Mouse (Mus musculus): ENCODE measurements at regions not wholly inside any gene's neighbourhood (a gene's known extent, or its start where the extent isn't known, plus 50 kb on each side); places are given as distances from the start of the nearest gene placed in this dataset.
"Not testable (repeated sequence)": the region's sequence is repeated elsewhere in the genome, so short reads cannot be mapped to it uniquely, and the experiment has no call there.

- not testable (repeated sequence) for H3K4me3 ChIP-seq (ENCODE audit: insufficient read depth, low read depth, low read length); H3K4me1 ChIP-seq (ENCODE audit: control insufficient read depth, insufficient read depth, insufficient read length, low read length); H3K27ac ChIP-seq (replicated peaks; ENCODE audit: low read depth, low read length)
Observed at GRCm38 (mm10) chr7:36172511-36172910, 369.7 kb upstream of the Zfp507 start.

GRCm38 (mm10) chr7:36157270-36157945, 354.6 kb upstream of the Zfp507 start:
- no peak overlapping the region for H3K27ac ChIP-seq (replicated peaks; ENCODE audit: low read depth, low read length)
- no peaks in the 10 kb centered on the region for H3K4me1 ChIP-seq (ENCODE audit: control insufficient read depth, insufficient read depth, insufficient read length, low read length)
- H3K4me3 ChIP-seq (ENCODE audit: insufficient read depth, low read depth, low read length): no peak overlapping the region

- Histone ChIP-seq H3K4me1 (ENCODE audit: control insufficient read depth, insufficient read depth, insufficient read length, low read length) (no peaks in the 10 kb centered on the region), H3K4me3 (ENCODE audit: insufficient read depth, low read depth, low read length) (no peak overlapping the region), H3K27ac (replicated peaks; ENCODE audit: low read depth, low read length) (no peak overlapping the region)
Observed at GRCm38 (mm10) chr7:36156595-36156994, 353.8 kb upstream of the Zfp507 start.

GRCm38 (mm10) chr7:36155576-36155975, 352.8 kb upstream of the Zfp507 start:
- no peaks in the 10 kb centered on the region for H3K4me1 ChIP-seq (ENCODE audit: control insufficient read depth, insufficient read depth, insufficient read length, low read length)
- no peak overlapping the region for H3K27ac ChIP-seq (replicated peaks; ENCODE audit: low read depth, low read length)
- H3K4me3 ChIP-seq (ENCODE audit: insufficient read depth, low read depth, low read length): no peak overlapping the region

GRCm38 (mm10) chr7:36155159-36155558, 352.4 kb upstream of the Zfp507 start:
- no peaks in the 10 kb centered on the region for H3K4me1 ChIP-seq (ENCODE audit: control insufficient read depth, insufficient read depth, insufficient read length, low read length)
- H3K27ac ChIP-seq (replicated peaks; ENCODE audit: low read depth, low read length): no peak overlapping the region
- no peak overlapping the region for H3K4me3 ChIP-seq (ENCODE audit: insufficient read depth, low read depth, low read length)

- no peak overlapping the region for H3K27ac ChIP-seq (replicated peaks; ENCODE audit: low read depth, low read length)
- no peaks in the 10 kb centered on the region for H3K4me1 ChIP-seq (ENCODE audit: control insufficient read depth, insufficient read depth, insufficient read length, low read length)
- H3K4me3 ChIP-seq (ENCODE audit: insufficient read depth, low read depth, low read length): no peak overlapping the region
Observed at GRCm38 (mm10) chr7:36150871-36151560, 348.2 kb upstream of the Zfp507 start.

- Histone ChIP-seq H3K4me3 (ENCODE audit: insufficient read depth, low read depth, low read length) (no peak overlapping the region), H3K27ac (replicated peaks; ENCODE audit: low read depth, low read length) (no peak overlapping the region), H3K4me1 (ENCODE audit: control insufficient read depth, insufficient read depth, insufficient read length, low read length) (no peaks in the 10 kb centered on the region)
Observed at GRCm38 (mm10) chr7:36136571-36136970, 333.8 kb upstream of the Zfp507 start.

- Histone ChIP-seq H3K4me3 (ENCODE audit: insufficient read depth, low read depth, low read length) (no peak overlapping the region), H3K4me1 (ENCODE audit: control insufficient read depth, insufficient read depth, insufficient read length, low read length) (no peaks in the 10 kb centered on the region), H3K27ac (replicated peaks; ENCODE audit: low read depth, low read length) (no peak overlapping the region)
Observed at GRCm38 (mm10) chr7:36134557-36134956, 331.8 kb upstream of the Zfp507 start.

- no peak overlapping the region for H3K4me3 ChIP-seq (ENCODE audit: insufficient read depth, low read depth, low read length)
- H3K27ac ChIP-seq (replicated peaks; ENCODE audit: low read depth, low read length): no peak overlapping the region
- H3K4me1 ChIP-seq (ENCODE audit: control insufficient read depth, insufficient read depth, insufficient read length, low read length): no peaks in the 10 kb centered on the region
Observed at GRCm38 (mm10) chr7:36133658-36134143, 330.9 kb upstream of the Zfp507 start.

GRCm38 (mm10) chr7:36133026-36133425, 330.2 kb upstream of the Zfp507 start:
- Histone ChIP-seq H3K4me1 (ENCODE audit: control insufficient read depth, insufficient read depth, insufficient read length, low read length) (no peaks in the 10 kb centered on the region), H3K4me3 (ENCODE audit: insufficient read depth, low read depth, low read length) (no peak overlapping the region), H3K27ac (replicated peaks; ENCODE audit: low read depth, low read length) (no peak overlapping the region)

- Histone ChIP-seq H3K4me1 (ENCODE audit: control insufficient read depth, insufficient read depth, insufficient read length, low read length) (no peaks in the 10 kb centered on the region), H3K4me3 (ENCODE audit: insufficient read depth, low read depth, low read length) (no peak overlapping the region), H3K27ac (replicated peaks; ENCODE audit: low read depth, low read length) (no peak overlapping the region)
Observed at GRCm38 (mm10) chr7:36132569-36132968, 329.8 kb upstream of the Zfp507 start.

- Histone ChIP-seq H3K27ac (replicated peaks; ENCODE audit: low read depth, low read length) (no peak overlapping the region), H3K4me3 (ENCODE audit: insufficient read depth, low read depth, low read length) (no peak overlapping the region), H3K4me1 (ENCODE audit: control insufficient read depth, insufficient read depth, insufficient read length, low read length) (no peaks in the 10 kb centered on the region)
Observed at GRCm38 (mm10) chr7:36097054-36097453, 294.3 kb upstream of the Zfp507 start.

- Histone ChIP-seq H3K27ac (replicated peaks; ENCODE audit: low read depth, low read length) (no peak overlapping the region), H3K4me1 (ENCODE audit: control insufficient read depth, insufficient read depth, insufficient read length, low read length) (no peaks in the 10 kb centered on the region), H3K4me3 (ENCODE audit: insufficient read depth, low read depth, low read length) (no peak overlapping the region)
Observed at GRCm38 (mm10) chr7:36095258-36096130, 292.7 kb upstream of the Zfp507 start.

- Histone ChIP-seq H3K4me1 (ENCODE audit: control insufficient read depth, insufficient read depth, insufficient read length, low read length) (no peaks in the 10 kb centered on the region), H3K4me3 (ENCODE audit: insufficient read depth, low read depth, low read length) (no peak overlapping the region), H3K27ac (replicated peaks; ENCODE audit: low read depth, low read length) (no peak overlapping the region)
Observed at GRCm38 (mm10) chr7:36091132-36091531, 288.3 kb upstream of the Zfp507 start.

Measured in brown adipose tissue, adult 24 weeks (tissue).